Mouse (Mus musculus) lung, embryonic 14.5 days (tissue): Measurements from ENCODE around the gene Adarb2. TPM values are rescaled to one million over a fixed set of nuclear protein-coding genes. Genes with fewer than 3 reads are reported as not detected.

ENCODE experiments used
- ATAC-seq: fragments of 200-750 bp; cut with Nextera tagmentation; 2 replicates; pipeline ENCODE4 v1.8.0; 2017; ENCODE audit warnings: mild to moderate bottlenecking, moderate TSS enrichment, moderate library complexity; ENCODE audit not compliant: insufficient read depth
- DNase-seq: peaks from one replicate; pipeline ENCODE4 v3.0.0-alpha.2; 2015
- H3K27ac ChIP-seq: fragments of 300-500 bp; sonication (generic); 2 replicates; pipeline ENCODE4 v1.5.1; 2014; ENCODE audit warnings: low read depth, mild to moderate bottlenecking, moderate library complexity
- H3K27me3 ChIP-seq: fragments of 300-500 bp; sonication (generic); 2 replicates; pipeline ENCODE4 v1.6.1; 2014; ENCODE audit warnings: low read length, control low read depth; ENCODE audit not compliant: insufficient read depth
- H3K36me3 ChIP-seq: fragments of 300-500 bp; sonication (generic); 2 replicates; pipeline ENCODE4 v1.6.1; 2014; ENCODE audit warnings: control low read depth; ENCODE audit not compliant: insufficient read depth
- H3K4me1 ChIP-seq: fragments of 300-500 bp; sonication (generic); 2 replicates; pipeline ENCODE4 v1.6.1; 2014; ENCODE audit warnings: antibody characterized with exemption, control low read depth; ENCODE audit not compliant: insufficient read depth
- H3K4me2 ChIP-seq: fragments of 300-500 bp; sonication (generic); 2 replicates; pipeline ENCODE4 v1.6.1; 2014; ENCODE audit warnings: mild to moderate bottlenecking
- H3K4me3 ChIP-seq: fragments of 300-500 bp; sonication (generic); 2 replicates; pipeline ENCODE4 v1.5.1; 2014; ENCODE audit warnings: low read depth, low read length
- H3K9ac ChIP-seq: fragments of 300-500 bp; sonication (generic); 2 replicates; pipeline ENCODE4 v1.6.1; 2014
- H3K9me3 ChIP-seq: fragments of 300-500 bp; sonication (generic); 2 replicates; pipeline ENCODE4 v1.6.1; 2016; ENCODE audit warnings: low read depth, low read length, control low read depth
- CTCF ChIP-seq: IDR thresholded peaks from 2 replicates; pipeline ENCODE4 v1.5.1; 2016; ENCODE audit warnings: antibody characterized with exemption, low read depth
- WGBS: fragments of 180-500 bp; shearing (Covaris S2); extraction: QIAGEN DNeasy Blood & Tissue Kit; methylation state at CpG from one replicate; pipeline ENCODE4 v1.1.7; 2014; 5-methylcytosine and 5-hydroxymethylcytosine counted together
- polyA plus RNA-seq: library from polyadenylated mRNA; unstranded; fragments of >200 nt; fragmentation: Nextera tagmentation; extraction: Ambion mirVana; gene quantifications from 2 replicates; pipeline ENCODE4 v1.2.1, GENCODE M21; 2014

Gene Adarb2
- polyA plus RNA-seq, 1 experiment from 2014 or later, result 0.24 TPM

GRCm38 (mm10) chr13:8334580-8334979 lies 131.9 kb downstream of the Adarb2 start:
- no peak overlapping the region for H3K9ac ChIP-seq
- ATAC-seq (no peak), DNase-seq (no peak)
- no peak for TF ChIP-seq CTCF
- H3K36me3 ChIP-seq, result no peaks in the 10 kb centered on the region
- no peak overlapping the region for H3K27ac ChIP-seq
- no peaks in the 10 kb centered on the region for H3K27me3 ChIP-seq
- H3K4me3 ChIP-seq, result no peak overlapping the region
- WGBS, result 72% methylated on average over 4 of the region's 4 CpGs
- H3K4me2 ChIP-seq, result no peak overlapping the region
- H3K9me3 ChIP-seq, result no peaks in the 10 kb centered on the region
- no peaks in the 10 kb centered on the region for H3K4me1 ChIP-seq

GRCm38 (mm10) chr13:8341086-8341807 lies 138.6 kb downstream of the Adarb2 start:
- H3K36me3 ChIP-seq, result no peaks in the 10 kb centered on the region
- WGBS, result 78% methylated on average over 5 of the region's 5 CpGs
- no peak overlapping the region for H3K9ac ChIP-seq
- no peak overlapping the region for H3K27ac ChIP-seq
- no peaks in the 10 kb centered on the region for H3K9me3 ChIP-seq
- H3K4me3 ChIP-seq, result no peak overlapping the region
- no peak for TF ChIP-seq CTCF
- no peak overlapping the region for H3K4me2 ChIP-seq
- H3K27me3 ChIP-seq, result no peaks in the 10 kb centered on the region
- DNase-seq, result no peak
- ATAC-seq, result no peak
- H3K4me1 ChIP-seq, result no peaks in the 10 kb centered on the region

GRCm38 (mm10) chr13:8347147-8347546 lies 144.5 kb downstream of the Adarb2 start:
- no peak overlapping the region for H3K4me2 ChIP-seq
- no peaks in the 10 kb centered on the region for H3K9me3 ChIP-seq
- no peak overlapping the region for H3K9ac ChIP-seq
- H3K4me1 ChIP-seq, result no peaks in the 10 kb centered on the region
- no peaks in the 10 kb centered on the region for H3K36me3 ChIP-seq
- no peaks in the 10 kb centered on the region for H3K27me3 ChIP-seq
- no peak overlapping the region for H3K27ac ChIP-seq
- no peak for DNase-seq
- no peak for ATAC-seq
- no peak for TF ChIP-seq CTCF
- 84% methylated on average over 7 of the region's 7 CpGs for WGBS
- no peak overlapping the region for H3K4me3 ChIP-seq

- no peak for DNase-seq
- H3K4me3 ChIP-seq, result no peak overlapping the region
- no peak overlapping the region for H3K27ac ChIP-seq
- no peak overlapping the region for H3K9ac ChIP-seq
- H3K4me2 ChIP-seq, result no peak overlapping the region
- H3K4me1 ChIP-seq, result no peaks in the 10 kb centered on the region
- ATAC-seq, result no peak
- H3K9me3 ChIP-seq, result no peaks in the 10 kb centered on the region
- H3K36me3 ChIP-seq, result no peaks in the 10 kb centered on the region
- H3K27me3 ChIP-seq, result no peaks in the 10 kb centered on the region
- no peak for TF ChIP-seq CTCF
Observed at GRCm38 (mm10) chr13:8352341-8352740, 149.7 kb downstream of the Adarb2 start.

DNA sequence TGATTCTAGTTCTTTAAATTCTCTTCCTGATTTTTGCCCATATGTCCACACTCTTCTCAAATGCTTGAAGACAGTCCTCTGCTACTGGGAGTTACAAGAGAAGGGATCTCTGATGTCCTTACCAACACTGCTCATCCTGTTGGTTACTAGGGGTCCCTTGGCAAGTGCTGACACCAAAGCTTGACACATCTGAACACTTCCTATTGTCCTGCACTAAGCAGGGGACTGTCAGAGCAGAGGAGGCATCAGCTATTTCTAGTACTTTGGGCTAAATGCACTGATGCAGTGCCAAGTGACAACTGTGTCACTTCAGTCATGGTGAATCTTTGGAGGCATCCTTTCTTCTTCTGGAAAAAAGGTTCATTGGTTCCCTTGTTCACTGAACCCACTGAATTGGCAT lies 150.3 kb downstream of the Adarb2 start:
- Histone ChIP-seq H3K4me1 (no peaks in the 10 kb centered on the region), H3K9ac (no peak overlapping the region), H3K4me2 (no peak overlapping the region), H3K27ac (no peak overlapping the region), H3K4me3 (no peak overlapping the region), H3K27me3 (no peaks in the 10 kb centered on the region), H3K36me3 (no peaks in the 10 kb centered on the region), H3K9me3 (no peaks in the 10 kb centered on the region)
- DNase-seq (no peak), ATAC-seq (no peak)
- TF ChIP-seq CTCF, result no peak

- no peaks in the 10 kb centered on the region for H3K4me1 ChIP-seq
- no peak overlapping the region for H3K9ac ChIP-seq
- no peak overlapping the region for H3K27ac ChIP-seq
- no peaks in the 10 kb centered on the region for H3K27me3 ChIP-seq
- DNase-seq, result peak; percentile 51
- no peak for TF ChIP-seq CTCF
- ATAC-seq, result peak; percentile 52; the same call in 1 of the 2 replicates
- H3K4me2 ChIP-seq, result no peak overlapping the region
- no peaks in the 10 kb centered on the region for H3K9me3 ChIP-seq
- 34% methylated on average over 1 of the region's 1 CpGs for WGBS
- H3K4me3 ChIP-seq, result no peak overlapping the region
- no peaks in the 10 kb centered on the region for H3K36me3 ChIP-seq
Observed at GRCm38 (mm10) chr13:8365523-8365922, 162.9 kb downstream of the Adarb2 start.

GRCm38 (mm10) chr13:8366087-8366486 lies 163.4 kb downstream of the Adarb2 start:
- Histone ChIP-seq H3K4me1 (no peaks in the 10 kb centered on the region), H3K27me3 (no peaks in the 10 kb centered on the region), H3K9me3 (no peaks in the 10 kb centered on the region), H3K4me3 (no peak overlapping the region), H3K27ac (no peak overlapping the region), H3K4me2 (no peak overlapping the region), H3K9ac (no peak overlapping the region), H3K36me3 (no peaks in the 10 kb centered on the region)
- WGBS, result 62% methylated on average over 4 of the region's 4 CpGs
- DNase-seq (no peak), ATAC-seq (no peak)
- no peak for TF ChIP-seq CTCF
